Mouse (Mus musculus): ENCODE data around the gene Lrriq4.

DNA sequence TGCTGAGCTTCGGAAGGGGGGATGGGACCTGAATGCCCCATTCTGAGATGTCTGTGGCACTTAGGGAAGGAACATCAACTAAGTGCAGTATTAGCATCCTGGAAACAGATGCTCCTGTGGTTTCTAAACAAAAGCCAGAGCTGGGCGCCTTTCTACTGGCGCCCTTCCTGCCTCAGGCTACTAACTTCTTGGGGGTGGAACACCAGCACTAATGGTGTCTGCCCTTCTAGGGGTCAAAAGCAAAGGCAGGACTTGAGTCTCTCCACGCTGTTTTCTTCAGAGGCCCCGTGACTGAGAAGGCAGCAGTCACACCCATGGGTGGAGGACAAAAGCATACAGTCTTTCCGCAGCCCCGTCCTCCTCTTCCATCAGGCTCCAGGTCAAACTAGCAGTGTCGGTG lies 2.5 kb downstream of the Lrriq4 start:
- TF ChIP-seq CTCF (IDR thresholded peaks at IDR 0.05; ENCODE audit: insufficient read depth, low read depth, low read length), result no peak
- no peak for TF ChIP-seq POLR2A (IDR thresholded peaks at IDR 0.05; ENCODE audit: insufficient read depth, low read depth, low read length)

Data from olfactory bulb, adult 2 months (tissue).